Mouse (Mus musculus) limb, embryonic 14.5 days (tissue): ENCODE measurements around the gene Ccsap. TPM values are rescaled to one million over a fixed set of nuclear protein-coding genes. Genes with fewer than 3 reads are reported as not detected.

Experiments used
- ATAC-seq: fragments of 200-750 bp; cut with Nextera tagmentation; 2 replicates; pipeline ENCODE4 v1.8.0; 2017; ENCODE audit warnings: low read depth, moderate number of reproducible peaks, moderate TSS enrichment; ENCODE audit not compliant: low FRiP score
- DNase-seq: peaks from one replicate; pipeline ENCODE4 v3.0.0-alpha.2; 2015; ENCODE audit warnings: low spot score
- H3K27ac ChIP-seq: fragments of 300-500 bp; sonication (generic); replicated peaks from 2 replicates; pipeline ENCODE4 v1.5.1; 2014; ENCODE audit warnings: low read depth, mild to moderate bottlenecking, low read length, moderate library complexity, mixed read lengths
- H3K27me3 ChIP-seq: fragments of 300-500 bp; sonication (generic); 2 replicates; pipeline ENCODE4 v1.6.1; 2014; ENCODE audit warnings: low read length, mixed read lengths; ENCODE audit not compliant: control insufficient read depth, insufficient read depth
- H3K36me3 ChIP-seq: fragments of 300-500 bp; sonication (generic); 2 replicates; pipeline ENCODE4 v1.6.1; 2014; ENCODE audit warnings: mild to moderate bottlenecking, low read length, moderate library complexity, mixed read lengths; ENCODE audit not compliant: control insufficient read depth, insufficient read depth
- H3K4me1 ChIP-seq: fragments of 300-500 bp; sonication (generic); 2 replicates; pipeline ENCODE4 v1.6.1; 2014; ENCODE audit warnings: antibody characterized with exemption, low read length, mixed read lengths; ENCODE audit not compliant: control insufficient read depth, insufficient read depth
- H3K4me2 ChIP-seq: fragments of 300-500 bp; sonication (generic); replicated peaks from 2 replicates; pipeline ENCODE4 v1.6.1; 2014; ENCODE audit warnings: low read depth, mild to moderate bottlenecking, low read length, moderate library complexity; ENCODE audit not compliant: severe bottlenecking
- H3K4me3 ChIP-seq: fragments of 300-500 bp; sonication (generic); replicated peaks from 2 replicates; pipeline ENCODE4 v1.5.1; 2014; ENCODE audit warnings: low read length
- H3K9ac ChIP-seq: fragments of 300-500 bp; sonication (generic); 2 replicates; pipeline ENCODE4 v1.6.1; 2014; ENCODE audit warnings: mild to moderate bottlenecking, low read depth, low read length, moderate library complexity; ENCODE audit not compliant: severe bottlenecking
- H3K9me3 ChIP-seq: fragments of 300-500 bp; sonication (generic); 2 replicates; pipeline ENCODE4 v1.6.1; 2016; ENCODE audit warnings: low read length; ENCODE audit not compliant: control insufficient read depth
- POLR2A ChIP-seq: fragments of 200-500 bp; IDR thresholded peaks from 2 replicates; pipeline ENCODE4 v1.8.0; 2012; ENCODE audit warnings: inconsistent platforms, mild to moderate bottlenecking, moderate library complexity, borderline replicate concordance; ENCODE audit not compliant: insufficient read depth, insufficient read length; ENCODE audit errors: extremely low read depth
- WGBS: fragments of 180-500 bp; shearing (Covaris S2); extraction: QIAGEN DNeasy Blood & Tissue Kit; methylation state at CpG from one replicate; pipeline ENCODE4 v1.1.7; 2014; 5-methylcytosine and 5-hydroxymethylcytosine counted together
- polyA plus RNA-seq, 2 experiments: library from polyadenylated mRNA; depleted of rRNA in 1 of 2; stranded (reverse) in 1 of 2; unstranded in 1 of 2; fragments of >200 nt; fragmentation: Nextera tagmentation in 1 of 2; extraction: Ambion mirVana in 1 of 2; gene quantifications; 2 replicates each; pipeline versions ENCODE4 v1.2.1 to v1.2.3; 2012 to 2014

The Ccsap gene
- polyA plus RNA-seq, 2 experiments: 3.7 to 4.9 TPM

GRCm38 (mm10) chr8:123807024-123807431, 53.0 kb downstream of the Ccsap start:
- no peaks in the 10 kb centered on the region for H3K9me3 ChIP-seq
- H3K36me3 ChIP-seq: no peaks in the 10 kb centered on the region; the same call in 1 of the 2 replicates
- peak overlapping the region; percentile 78; the same call in 1 of the 2 replicates for H3K9ac ChIP-seq
- WGBS: 11% methylated on average over 14 of the region's 14 CpGs
- peak overlapping the region; percentile 82 for H3K4me2 ChIP-seq
- no peak for ATAC-seq
- no peak overlapping the region for H3K27ac ChIP-seq
- no peak for DNase-seq
- H3K4me1 ChIP-seq: peaks cover 14% of the 10 kb centered on the region
- H3K4me3 ChIP-seq: peak overlapping the region; percentile 92
- no peak for TF ChIP-seq POLR2A
- H3K27me3 ChIP-seq: no peaks in the 10 kb centered on the region

DNA sequence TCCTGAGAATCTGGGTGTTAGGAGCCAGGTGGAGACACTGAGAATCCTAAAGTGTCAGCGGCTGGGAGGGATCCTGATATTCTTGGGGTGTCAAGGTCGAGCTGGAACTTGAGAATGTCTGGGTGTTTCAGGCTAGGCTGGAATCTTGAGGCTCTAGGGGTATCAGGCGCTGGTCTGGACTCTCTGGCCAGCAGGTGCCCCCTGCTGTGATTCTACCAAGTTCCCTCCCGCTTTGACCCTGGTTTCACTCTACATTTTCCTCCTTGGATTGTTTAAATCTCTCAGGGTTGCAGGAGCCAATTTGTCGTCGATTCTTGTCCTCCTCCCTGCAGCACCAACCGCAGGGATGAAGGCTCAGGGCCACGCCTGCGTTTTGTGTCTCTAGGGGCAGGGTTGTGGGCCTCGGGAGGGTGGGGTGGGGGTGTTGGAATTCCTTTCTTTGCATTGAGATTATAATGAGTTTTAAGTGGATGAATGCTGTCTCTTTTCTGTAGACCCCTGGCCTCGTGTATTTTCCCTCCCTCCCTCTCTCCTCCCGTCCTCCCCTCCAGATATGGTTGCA, 53.6 kb downstream of the Ccsap start:
- ATAC-seq: no peak
- no peak for DNase-seq
- Histone ChIP-seq H3K4me2 (peak overlapping the region; percentile 82), H3K27me3 (no peaks in the 10 kb centered on the region), H3K9ac (peak overlapping the region; percentile 78), H3K4me3 (peak overlapping the region; percentile 92), H3K36me3 (no peaks in the 10 kb centered on the region; the same call in 1 of the 2 replicates), H3K9me3 (no peaks in the 10 kb centered on the region), H3K4me1 (peaks cover 14% of the 10 kb centered on the region), H3K27ac (peak overlapping the region; percentile 70)
- no peak for TF ChIP-seq POLR2A
- 5% methylated on average over 12 of the region's 12 CpGs for WGBS

GRCm38 (mm10) chr8:123805718-123806373, 54.2 kb downstream of the Ccsap start, which contains the start of gene Rab4a:
Gene Rab4a (plus strand): TSS chr8:123805985.
- Histone ChIP-seq H3K9ac (peak within 1 kb of the TSS; percentile 78), H3K27ac (peak within 1 kb of the TSS; percentile 70), H3K27me3 (no peaks in the 10 kb centered on the region), H3K4me2 (peak within 1 kb of the TSS; percentile 82), H3K4me1 (peaks cover 14% of the 10 kb centered on the region), H3K36me3 (no peaks in the 10 kb centered on the region; the same call in 1 of the 2 replicates), H3K9me3 (no peaks in the 10 kb centered on the region), H3K4me3 (peak within 1 kb of the TSS; percentile 92)
- TF ChIP-seq POLR2A: peak; percentile 84
- peak; percentile 93 for ATAC-seq
- under 1% methylated on average over 29 of the region's 48 CpGs for WGBS
- peak; percentile 91 for DNase-seq

DNA sequence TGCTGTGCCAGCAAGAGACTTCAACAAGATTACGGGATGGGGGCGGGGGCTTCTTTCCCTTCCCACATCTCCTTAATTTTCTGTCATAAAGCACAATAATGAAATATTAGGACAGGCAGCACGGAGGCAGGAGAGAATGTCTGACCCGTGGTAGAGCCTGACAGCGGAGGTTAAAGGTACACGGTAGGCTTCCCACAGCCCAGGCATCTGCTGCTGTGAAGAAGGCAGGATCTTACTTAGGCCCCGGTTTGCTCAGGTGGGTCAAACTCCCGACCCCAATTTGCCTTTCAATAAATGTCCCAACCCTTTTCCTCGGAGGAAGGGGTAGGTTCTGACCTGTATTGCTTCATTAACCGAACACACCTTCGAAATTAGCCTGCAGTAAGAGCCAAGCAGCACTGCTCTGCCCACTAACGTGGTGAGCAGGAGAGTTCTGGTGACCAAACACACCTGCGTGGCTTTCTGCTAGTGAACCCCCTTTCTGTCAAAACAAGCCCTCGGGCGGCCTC, 54.7 kb downstream of the Ccsap start:
- H3K36me3 ChIP-seq: no peaks in the 10 kb centered on the region; the same call in 1 of the 2 replicates

GRCm38 (mm10) chr8:123804586-123804985, 55.4 kb downstream of the Ccsap start:
- ATAC-seq: no peak
- WGBS: 85% methylated on average over 7 of the region's 7 CpGs
- Histone ChIP-seq H3K4me1 (peaks cover 14% of the 10 kb centered on the region), H3K4me3 (no peak overlapping the region), H3K27me3 (no peaks in the 10 kb centered on the region), H3K36me3 (no peaks in the 10 kb centered on the region), H3K9me3 (no peaks in the 10 kb centered on the region), H3K27ac (no peak overlapping the region), H3K9ac (no peak overlapping the region), H3K4me2 (no peak overlapping the region)
- no peak for TF ChIP-seq POLR2A
- DNase-seq: no peak

More for the DNA sequence above, 54.7 kb downstream of the Ccsap start:
- Histone ChIP-seq H3K4me3 (peak overlapping the region; percentile 92), H3K9me3 (no peaks in the 10 kb centered on the region), H3K27ac (peak overlapping the region; percentile 61), H3K27me3 (no peaks in the 10 kb centered on the region), H3K4me2 (peak overlapping the region; percentile 82), H3K4me1 (peaks cover 14% of the 10 kb centered on the region), H3K9ac (peak overlapping the region; percentile 78)
- no peak for TF ChIP-seq POLR2A
- 14% methylated on average over 15 of the region's 15 CpGs for WGBS
- ATAC-seq: no peak
- no peak for DNase-seq
